Mouse (Mus musculus) lung, postnatal 0 days (tissue): ENCODE measurements around the gene Gpatch8.

Experiments
- CTCF ChIP-seq: IDR thresholded peaks from 2 replicates; pipeline ENCODE4 v1.5.1; 2016; ENCODE audit warnings: antibody characterized with exemption, mild to moderate bottlenecking
- EP300 ChIP-seq: IDR thresholded peaks from 2 replicates; pipeline ENCODE4 v1.6.1; 2016; ENCODE audit warnings: antibody characterized with exemption, mild to moderate bottlenecking, control low read depth

GRCm38 (mm10) chr11:102557386-102557785 is 1.2 kb upstream of the Gpatch8 start:
- TF ChIP-seq EP300 (no peak), CTCF (no peak)
